Mouse (Mus musculus) CH12.LX (cell line): ENCODE measurements around the gene Epb41. TPM values are rescaled to one million over a fixed set of nuclear protein-coding genes. Genes with fewer than 3 reads are reported as not detected.

ENCODE experiments used
- DNase-seq: peaks from one replicate; pipeline ENCODE4 v3.0.0-alpha.2; 2013; ENCODE audit errors: extremely low read depth
- H3K27ac ChIP-seq: 2 replicates; pipeline ENCODE4 v1.5.1; 2012; ENCODE audit warnings: low read depth, mild to moderate bottlenecking, control low read depth, moderate library complexity; ENCODE audit not compliant: insufficient read depth
- H3K27me3 ChIP-seq: replicated peaks from 2 replicates; pipeline ENCODE3; 2012; ENCODE audit warnings: inconsistent platforms
- H3K36me3 ChIP-seq, 2 experiments: replicated peaks in 1 of 2; 2 replicates each; pipeline versions ENCODE3 to v1.6.1; 2012; ENCODE audit warnings: inconsistent platforms in 1 of 2, low read length in 1 of 2, mild to moderate bottlenecking in 1 of 2, mixed read lengths in 1 of 2, moderate library complexity in 1 of 2; ENCODE audit not compliant: control insufficient read depth in 1 of 2, insufficient read depth in 1 of 2
- H3K4me1 ChIP-seq, 2 experiments: 2 replicates each; pipeline ENCODE4 v1.6.1; 2012; ENCODE audit warnings: inconsistent platforms in 1 of 2, moderate library complexity in 1 of 2; ENCODE audit not compliant: insufficient read depth in 2 of 2, control insufficient read depth in 1 of 2
- H3K4me2 ChIP-seq: 2 replicates; pipeline ENCODE4 v1.6.1; 2012; ENCODE audit warnings: low read depth, mild to moderate bottlenecking, control low read depth; ENCODE audit not compliant: poor library complexity, insufficient read depth, severe bottlenecking
- H3K4me3 ChIP-seq, 3 experiments: fragments of 150-350 bp in 1 of 3; sonication (generic) in 1 of 3; replicated peaks in 1 of 3; 2 replicates each; pipeline versions ENCODE3 to v1.5.1; 2011 to 2012; ENCODE audit warnings: low read depth in 2 of 3, low read length in 2 of 3, mild to moderate bottlenecking in 2 of 3, moderate library complexity in 2 of 3, control low read depth in 1 of 3, improper control_type of control experiment in 1 of 3, inconsistent platforms in 1 of 3, mixed read lengths in 1 of 3; ENCODE audit not compliant: poor library complexity in 1 of 3
- H3K79me2 ChIP-seq: replicated peaks from 2 replicates; pipeline ENCODE4 v1.6.1; 2012; ENCODE audit warnings: mild to moderate bottlenecking, moderate library complexity; ENCODE audit not compliant: control insufficient read depth, poor library complexity, insufficient read depth, severe bottlenecking; ENCODE audit errors: extremely low read depth
- H3K9ac ChIP-seq: 2 replicates; pipeline ENCODE4 v1.6.1; 2012; ENCODE audit warnings: low read depth, mild to moderate bottlenecking, control low read depth, moderate library complexity; ENCODE audit not compliant: insufficient read depth
- H3K9me3 ChIP-seq: replicated peaks from 2 replicates; pipeline ENCODE3; 2012; ENCODE audit warnings: low read length, inconsistent platforms, mixed read lengths
- CTCF ChIP-seq, 2 experiments: IDR thresholded peaks in 1 of 2; conservative IDR thresholded peaks in 1 of 2; 2 replicates each; pipeline ENCODE4 v1.5.1; 2011 to 2012; ENCODE audit warnings: low read depth in 2 of 2, low read length in 2 of 2, improper control_type of control experiment in 1 of 2, inconsistent platforms in 1 of 2, mild to moderate bottlenecking in 1 of 2, moderate library complexity in 1 of 2
- E2F4 ChIP-seq: IDR thresholded peaks from 2 replicates; pipeline ENCODE4 v1.6.1; 2011; ENCODE audit warnings: low read depth, low read length, improper control_type of control experiment; ENCODE audit not compliant: insufficient replicate concordance
- EP300 ChIP-seq: IDR thresholded peaks from 2 replicates; pipeline ENCODE4 v1.6.1; 2011; ENCODE audit warnings: low read length, improper control_type of control experiment
- IRF4 ChIP-seq: IDR thresholded peaks from 2 replicates; pipeline ENCODE4 v1.6.1; 2014; ENCODE audit warnings: low read depth, mild to moderate bottlenecking, inconsistent platforms, low read length, improper control_type of control experiment
- MAFK ChIP-seq: IDR thresholded peaks from 2 replicates; pipeline ENCODE4 v1.6.1; 2011; ENCODE audit warnings: low read length, improper control_type of control experiment; ENCODE audit not compliant: insufficient replicate concordance
- MAZ ChIP-seq: IDR thresholded peaks from 2 replicates; pipeline ENCODE4 v1.6.1; 2012; ENCODE audit warnings: low read depth, mild to moderate bottlenecking, inconsistent platforms, low read length, improper control_type of control experiment, moderate library complexity
- PAX5 ChIP-seq: IDR thresholded peaks from 2 replicates; pipeline ENCODE4 v1.6.1; 2012; ENCODE audit warnings: low read length, inconsistent platforms, mixed read lengths
- SIN3A ChIP-seq: IDR thresholded peaks from 2 replicates; pipeline ENCODE4 v1.6.1; 2012; ENCODE audit warnings: low read length, improper control_type of control experiment, inconsistent platforms
- TBP ChIP-seq: conservative IDR thresholded peaks from 2 replicates; pipeline ENCODE4 v1.6.1; 2011; ENCODE audit warnings: low read depth, low read length, improper control_type of control experiment
- UBTF ChIP-seq: IDR thresholded peaks from 2 replicates; pipeline ENCODE4 v1.6.1; 2012; ENCODE audit warnings: low read depth, mild to moderate bottlenecking, inconsistent platforms, low read length, improper control_type of control experiment, moderate library complexity
- dilution Hi-C: fragments of 300-500 bp; cut with MboI; formaldehyde crosslinking; loops from 2 replicates; pipeline ENCODE4 v1.14.3; 2020; ENCODE audit warnings: low sequenced_read_pairs; ENCODE audit not compliant: extremely low pct_unique_long_range_greater_than_20kb, extremely low pct_ligation_motif_present
- in situ Hi-C: fragments of 300-500 bp; cut with MboI; formaldehyde crosslinking; loops from 3 replicates; pipeline ENCODE4 v1.14.3; 2019; ENCODE audit warnings: low sequenced_read_pairs, low pct_ligation_motif_present, low pct_unique_long_range_greater_than_20kb, mixed read lengths
- polyA plus RNA-seq: library from polyadenylated mRNA; unstranded; fragments of >175 nt; gene quantifications from 2 replicates; pipeline ENCODE4 v1.2.1, GENCODE M21; 2012; ENCODE audit warnings: low read depth; ENCODE audit not compliant: insufficient read length
- total RNA-seq, 2 experiments: library from RNA; depleted of rRNA; stranded (reverse); fragments of 300-350 nt in 1 of 2; fragments of >200 nt in 1 of 2; gene quantifications; 2 replicates each; pipeline ENCODE4 v1.2.3; 2012 to 2014

Gene Epb41
- total and polyA plus RNA-seq, 3 experiments, result 7.1 to 21.6 (median 10.0) TPM

DNA sequence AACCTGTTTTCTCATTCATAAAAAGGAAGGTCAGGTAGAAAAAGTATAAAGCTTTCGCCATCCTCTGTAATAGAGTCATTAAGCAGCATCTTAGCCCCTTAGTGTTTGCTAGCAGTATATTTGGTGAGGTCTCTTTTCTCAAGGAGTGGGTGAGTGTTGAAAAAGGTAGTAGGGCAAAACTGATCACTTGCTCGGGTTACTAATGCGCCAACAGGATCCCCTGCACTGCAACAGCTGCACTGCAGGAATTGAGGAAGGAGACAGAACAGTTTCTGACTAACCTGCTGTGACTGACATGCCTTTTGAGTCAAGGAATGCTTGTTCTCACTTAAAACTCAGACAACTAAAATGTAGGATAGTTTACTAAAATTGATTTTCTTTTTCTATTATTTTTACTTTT, 199.9 kb downstream of the Epb41 start (continued):
- no peak for TF ChIP-seq EP300

DNA sequence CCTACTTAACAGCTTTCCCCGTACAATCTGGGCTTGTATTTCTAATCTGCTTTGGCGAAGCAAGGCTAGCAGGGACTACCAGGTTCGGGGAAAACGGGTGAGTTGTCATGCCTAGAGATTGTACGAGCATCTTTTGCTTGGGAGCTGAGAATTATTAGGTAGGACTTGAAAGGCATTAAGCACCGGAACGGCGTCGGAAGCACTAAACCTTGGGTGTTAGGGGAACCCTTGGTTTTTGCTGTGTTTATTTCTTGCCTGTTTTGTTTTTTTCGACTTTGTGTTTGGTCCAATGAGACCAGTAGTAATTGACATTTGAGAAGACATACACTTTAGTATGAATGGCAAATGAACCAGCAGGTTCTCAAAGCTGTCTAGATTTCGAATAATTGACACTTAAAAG, 200.6 kb downstream of the Epb41 start:
- H3K4me1 ChIP-seq, result peaks cover 9 to 43% of the 10 kb centered on the region in 2 experiments
- TF ChIP-seq MAZ, result peak; percentile 55; the same call in 1 of the 2 replicates
- TF ChIP-seq MAFK, result no peak
- TF ChIP-seq EP300, result no peak
- TF ChIP-seq CTCF (conservative IDR thresholded peaks at IDR 0.05 in 1 of 2, IDR thresholded peaks at IDR 0.05 in 1 of 2; ENCODE audit: low read depth in 2 of 2, low read length in 2 of 2), result no peak
- no peak for TF ChIP-seq UBTF
- peak overlapping the region; percentile 99 for H3K9ac ChIP-seq
- H3K36me3 ChIP-seq, result peaks cover 1 to 32% of the 10 kb centered on the region in 2 experiments
- dilution Hi-C loops, result no loop called here
- in situ Hi-C loops, result no loop called here
- peaks cover 52% of the 10 kb centered on the region for H3K79me2 ChIP-seq
- H3K4me2 ChIP-seq, result peak overlapping the region; percentile 93
- peak overlapping the region; percentile 78 to 89 (median 84) for H3K4me3 ChIP-seq
- peak overlapping the region; percentile 86 for H3K27ac ChIP-seq
- no peaks in the 10 kb centered on the region for H3K9me3 ChIP-seq
- no peak for DNase-seq
- H3K27me3 ChIP-seq, result no peaks in the 10 kb centered on the region

DNA sequence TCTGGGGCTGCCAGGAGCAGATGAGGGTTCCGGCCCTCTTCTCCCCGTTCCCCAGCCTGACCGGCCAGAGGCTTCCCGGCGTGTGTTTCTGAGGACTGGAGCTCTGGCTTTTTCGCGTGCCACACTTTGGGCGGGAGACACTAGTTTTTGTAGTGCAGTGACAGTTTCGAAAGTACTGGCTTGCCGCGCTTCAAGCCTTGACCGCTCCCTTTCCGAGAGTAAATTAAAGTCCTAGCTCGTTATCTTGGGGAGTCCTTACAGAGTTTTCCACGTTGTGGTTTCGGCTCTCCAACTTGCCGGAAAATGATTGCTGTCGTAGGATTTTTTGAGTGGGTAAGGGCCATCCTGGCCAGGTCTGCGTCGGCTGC, 201.0 kb downstream of the Epb41 start:
- Histone ChIP-seq H3K9ac (peak overlapping the region; percentile 99), H3K79me2 (peaks cover 48% of the 10 kb centered on the region), H3K4me3 (peak overlapping the region; percentile 78 to 89 (median 84)), H3K4me2 (peak overlapping the region; percentile 93)
- dilution Hi-C loops, result no loop called here
- no peak for TF ChIP-seq EP300
- 0 out of 2 replicates have a peak, but pooled peaks have one; percentile 10 for TF ChIP-seq TBP
- no peak for TF ChIP-seq PAX5
- peak; percentile 6; the same call in 1 of the 2 replicates for TF ChIP-seq UBTF
- peak; percentile 40 for TF ChIP-seq IRF4
- peak; percentile 48; the same call in 1 of the 2 replicates for TF ChIP-seq SIN3A
- TF ChIP-seq E2F4, result 0 out of 2 replicates have a peak, but pooled peaks have one; percentile 69
- TF ChIP-seq, all 38 proteins: peak for 5
- Histone ChIP-seq H3K27ac (peak overlapping the region; percentile 86), H3K36me3 (peaks cover 2 to 35% of the 10 kb centered on the region in 2 experiments), H3K27me3 (no peaks in the 10 kb centered on the region), H3K9me3 (no peaks in the 10 kb centered on the region), H3K4me1 (peaks cover 6 to 39% of the 10 kb centered on the region in 2 experiments)
- no peak for DNase-seq
- in situ Hi-C loops, result no loop called here

Other genes starting within 250 kb of the Epb41 start
- gene Ptpru, start 237.0 kb downstream of the Epb41 start, total RNA-seq (2012; rRNA removed), result 0.08 and 0.38 TPM in 2 replicates
- not detected in 2 replicates for gene Ptpru, start 237.0 kb downstream of the Epb41 start, total RNA-seq (2014; rRNA removed)
- gene Ptpru, start 237.0 kb downstream of the Epb41 start, polyA plus RNA-seq, result not detected in 2 replicates
- gene Mecr, start 231.9 kb downstream of the Epb41 start, total RNA-seq (2012; rRNA removed), result 42.8 and 43.0 TPM in 2 replicates
- 54.6 and 56.4 TPM in 2 replicates for gene Mecr, start 231.9 kb downstream of the Epb41 start, total RNA-seq (2014; rRNA removed)
- gene Mecr, start 231.9 kb downstream of the Epb41 start, polyA plus RNA-seq, result 77.1 and 77.3 TPM in 2 replicates
- 47.2 and 54.4 TPM in 2 replicates for gene Srsf4, start 201.7 kb downstream of the Epb41 start, total RNA-seq (2012; rRNA removed)
- gene Srsf4, start 201.7 kb downstream of the Epb41 start, total RNA-seq (2014; rRNA removed), result 13.7 and 14.5 TPM in 2 replicates
- gene Srsf4, start 201.7 kb downstream of the Epb41 start, polyA plus RNA-seq, result 101 and 105 TPM in 2 replicates
- gene Tmem200b, start 153.6 kb downstream of the Epb41 start, total RNA-seq (2012; rRNA removed), result not detected in 2 replicates
- not detected in 2 replicates for gene Tmem200b, start 153.6 kb downstream of the Epb41 start, total RNA-seq (2014; rRNA removed)
- not detected in 2 replicates for gene Tmem200b, start 153.6 kb downstream of the Epb41 start, polyA plus RNA-seq
- 0.08 TPM in 2 replicates for gene Gm10300, start 624 bp downstream of the Epb41 start, total RNA-seq (2012; rRNA removed)
- gene Gm10300, start 624 bp downstream of the Epb41 start, total RNA-seq (2014; rRNA removed), result not detected in 2 replicates
- not detected in 2 replicates for gene Gm10300, start 624 bp downstream of the Epb41 start, polyA plus RNA-seq
- gene Oprd1, start 69.2 kb upstream of the Epb41 start, total RNA-seq (2012; rRNA removed), result not detected in 2 replicates
- not detected in 2 replicates for gene Oprd1, start 69.2 kb upstream of the Epb41 start, total RNA-seq (2014; rRNA removed)
- gene Oprd1, start 69.2 kb upstream of the Epb41 start, polyA plus RNA-seq, result not detected in 2 replicates
- gene Ythdf2, start 137.0 kb upstream of the Epb41 start, total RNA-seq (2012; rRNA removed), result 51.6 and 63.8 TPM in 2 replicates
- gene Ythdf2, start 137.0 kb upstream of the Epb41 start, total RNA-seq (2014; rRNA removed), result 53.3 and 56.5 TPM in 2 replicates
- gene Ythdf2, start 137.0 kb upstream of the Epb41 start, polyA plus RNA-seq, result 78.3 and 79.4 TPM in 2 replicates
- 8.8 and 9.0 TPM in 2 replicates for gene Gmeb1, start 186.3 kb upstream of the Epb41 start, total RNA-seq (2012; rRNA removed)
- gene Gmeb1, start 186.3 kb upstream of the Epb41 start, total RNA-seq (2014; rRNA removed), result 7.9 and 8.2 TPM in 2 replicates
- gene Gmeb1, start 186.3 kb upstream of the Epb41 start, polyA plus RNA-seq, result 18.0 and 19.3 TPM in 2 replicates
- 29.8 and 40.2 TPM in 2 replicates for gene Taf12, start 199.1 kb upstream of the Epb41 start, total RNA-seq (2012; rRNA removed)
- gene Taf12, start 199.1 kb upstream of the Epb41 start, total RNA-seq (2014; rRNA removed), result 74.7 and 86.1 TPM in 2 replicates
- 47.8 and 53.5 TPM in 2 replicates for gene Taf12, start 199.1 kb upstream of the Epb41 start, polyA plus RNA-seq
- gene Rab42, start 228.1 kb upstream of the Epb41 start, total RNA-seq (2012; rRNA removed), result 0.38 and 0.51 TPM in 2 replicates
- not detected in 2 replicates for gene Rab42, start 228.1 kb upstream of the Epb41 start, total RNA-seq (2014; rRNA removed)
- 0.31 TPM in 1 of 2 replicates, not detected in the other for gene Rab42, start 228.1 kb upstream of the Epb41 start, polyA plus RNA-seq